Mouse (Mus musculus): Measurements from ENCODE around the gene N4bp1.

GRCm38 (mm10) chr8:86845875-86846274 is 39.2 kb downstream of the N4bp1 start:
- TF ChIP-seq TCF12 (IDR thresholded peaks at IDR 0.05; ENCODE audit: insufficient read depth, poor library complexity, severe bottlenecking) (no peak), POLR2A (IDR thresholded peaks at IDR 0.05; ENCODE audit: insufficient read length, low read depth) (no peak), SRF (IDR thresholded peaks at IDR 0.05; ENCODE audit: control insufficient read depth, insufficient read length, low read depth) (no peak), POLR2AphosphoS2 (IDR thresholded peaks at IDR 0.05; ENCODE audit: insufficient read length, low read depth) (no peak), MYOD1 (IDR thresholded peaks at IDR 0.05; ENCODE audit: control insufficient read depth in 1 of 3, insufficient read length in 2 of 3, low read depth in 2 of 3) (no peak)

Data from myocyte (in vitro differentiated cells).